Mouse (Mus musculus) adrenal gland, adult 18-20 months (tissue): ENCODE results near the gene Zfp947. TPM values are rescaled to one million over a fixed set of nuclear protein-coding genes. Genes with fewer than 3 reads are reported as not detected.
"Not testable (repeated sequence)": the region's sequence is repeated elsewhere in the genome, so short reads cannot be mapped to it uniquely, and the experiment has no call there.

Source experiments
- DNase-seq, 2 experiments: peaks; one replicate each; pipeline ENCODE4 v3.0.0; 2021 to 2022; ENCODE audit warnings: low spot score in 2 of 2
- long read RNA-seq, 2 experiments: library from polyadenylated mRNA; stranded (forward); transcript quantifications; one replicate each; pipeline ENCODE4 v2.0.0; 2021
- total RNA-seq, 2 experiments: library from RNA; stranded (reverse); gene quantifications; 1 replicate in 1 of 2; 2 replicates in 1 of 2; pipeline ENCODE4 v1.2.3; 2021

The Zfp947 gene
- total RNA-seq: under 1 TPM; 0.83 TPM
- long read RNA-seq, experiment 1, partial matches to known transcripts: 0 of 1 reads
- long read RNA-seq, experiment 1, other reads (novel, unspliced or antisense): 0 of 1 reads
- long read RNA-seq, experiment 2, partial matches to known transcripts: 0 of 1 reads
- long read RNA-seq, experiment 2, other reads (novel, unspliced or antisense): 0 of 1 reads

DNA sequence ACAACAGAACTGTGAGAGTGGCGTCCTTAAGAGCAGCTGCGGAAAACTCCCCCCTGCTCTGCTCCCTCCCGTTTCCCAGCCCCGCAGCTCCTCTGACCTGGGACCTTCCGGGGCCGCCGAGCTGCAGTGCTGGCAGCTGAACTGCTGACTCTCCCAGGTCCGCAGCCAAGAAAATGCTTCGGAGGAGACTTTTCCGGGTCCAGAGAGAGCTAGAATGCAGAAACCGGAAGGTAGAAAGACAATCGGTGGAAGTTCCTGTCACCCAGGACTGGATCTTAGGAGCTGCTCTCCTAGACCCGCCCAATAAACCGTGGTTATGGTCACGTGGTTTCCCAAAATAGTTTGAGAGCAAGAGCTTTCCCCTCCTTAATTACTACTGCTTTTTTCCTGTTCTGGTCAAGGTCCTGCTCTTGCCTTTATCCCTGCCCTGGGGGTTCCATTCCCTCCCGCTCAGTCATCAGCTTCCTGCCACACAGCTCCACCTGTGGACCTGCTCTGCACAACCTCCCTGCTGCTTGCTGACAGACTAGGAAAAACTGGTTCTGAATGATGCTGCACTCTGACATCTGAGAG lies at the start of gene Zfp947:
Zfp947 (minus strand) TSS at position 469 of the 573 bp plus-strand sequence.
- DNase-seq: peak; percentile 25 to 34

DNA sequence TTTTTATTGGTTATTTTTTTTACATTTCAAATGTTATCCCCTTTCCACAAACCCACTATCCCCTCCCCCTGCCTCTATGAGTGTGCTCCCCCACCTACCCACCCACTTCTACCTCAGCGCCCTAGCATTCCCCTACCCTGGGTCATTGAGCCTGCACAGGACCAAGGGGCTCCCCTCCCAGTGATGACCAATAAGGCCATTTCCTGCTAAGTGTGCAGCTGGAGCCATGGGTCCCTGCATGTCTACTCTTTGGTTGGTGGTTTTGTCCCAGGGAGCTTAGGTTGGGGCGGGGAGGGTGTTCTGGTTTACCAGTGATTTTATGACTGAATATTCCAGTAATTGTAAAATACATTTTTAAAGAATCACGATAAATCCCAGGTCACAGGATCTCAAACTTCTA lies 686 bp downstream of the Zfp947 start:
- peak in 1 of 2 experiments; percentile 2 for DNase-seq

DNA sequence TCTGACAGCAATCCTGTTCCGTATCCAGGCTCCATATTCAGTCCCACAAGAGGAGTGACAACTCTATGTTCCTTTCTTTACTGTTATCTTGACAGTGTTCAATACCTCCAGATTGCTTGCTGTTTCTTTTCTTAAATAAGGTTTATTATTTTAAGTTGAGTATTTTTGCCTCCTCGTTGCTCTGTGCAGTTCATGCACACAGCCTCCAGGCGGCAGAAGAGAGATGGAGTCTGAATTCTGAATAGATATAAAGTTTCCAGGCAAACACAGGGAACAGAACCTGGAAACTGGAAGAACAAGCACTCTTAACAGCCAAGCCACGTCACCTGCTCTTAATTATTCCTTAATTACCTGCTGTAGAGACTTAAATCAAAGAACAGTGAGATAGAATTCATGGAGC lies 12.0 kb downstream of the Zfp947 start:
- DNase-seq: not testable (repeated sequence)

DNA sequence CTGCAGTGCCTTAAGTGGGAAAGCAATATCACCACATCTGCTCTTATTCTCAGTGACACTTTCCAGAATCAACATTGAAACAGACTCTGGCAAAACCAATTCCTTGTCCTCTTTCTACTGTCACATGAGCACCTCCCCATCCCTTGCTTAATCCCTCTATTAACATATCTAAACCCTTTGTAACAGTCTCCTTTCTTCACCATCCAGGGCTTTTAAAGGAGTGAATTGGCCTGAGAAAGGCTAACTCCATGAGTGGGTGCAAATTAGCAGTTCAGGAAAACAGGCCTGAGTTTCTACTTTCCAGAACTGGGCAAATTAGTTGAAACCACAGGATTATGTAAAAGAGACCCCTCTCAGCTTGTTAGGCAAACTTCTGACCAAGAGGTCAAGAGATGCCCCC lies 47.2 kb downstream of the Zfp947 start:
- no peak for DNase-seq

Other genes starting within 250 kb of the Zfp947 start
- 1 to 10 TPM; 7.5 TPM for gene Zfp942, start 203.7 kb downstream of the Zfp947 start, total RNA-seq
- 10 to 100 TPM; 10.9 to 12.6 TPM for gene Zfp943, start 203.6 kb downstream of the Zfp947 start, total RNA-seq
- 1 to 10 TPM; 3.1 to 3.3 TPM for gene Zfp994, start 59.4 kb upstream of the Zfp947 start, total RNA-seq
- 1 to 10 TPM; 8.5 to 8.7 TPM for gene CT030661.1, start 148.6 kb upstream of the Zfp947 start, total RNA-seq
- gene Zfp944, start 195.2 kb upstream of the Zfp947 start, total RNA-seq: 1 to 10 TPM; 5.0 to 6.2 TPM
- 10 to 100 TPM in 1 of 2 experiments, 1 to 10 TPM in 1; 9.2 to 10.6 TPM for gene Zfp758, start 195.3 kb upstream of the Zfp947 start, total RNA-seq